Mouse (Mus musculus): ENCODE measurements around the gene Aqp9. TPM values are rescaled to one million over a fixed set of nuclear protein-coding genes. Genes with fewer than 3 reads are reported as not detected.

Gene Aqp9
- 0.74 and 1.0 TPM in 2 replicates for polyA plus RNA-seq (2015; fragmentation: Nextera tagmentation; extraction: Ambion mirVana)

GRCm38 (mm10) chr9:71168511-71168910 is at the start of gene Aqp9:
Gene Aqp9 (minus strand): TSS chr9:71168682.
- 0 out of 2 replicates have a peak within 1 kb of the TSS, but pooled peaks have one; percentile 26 for H3K4me2 ChIP-seq (replicated peaks)
- no peaks in the 10 kb centered on the region for H3K36me3 ChIP-seq
- no peaks in the 10 kb centered on the region for H3K9me3 ChIP-seq
- 41% methylated on average over 12 of the region's 12 CpGs for WGBS
- no peak within 1 kb of the TSS for H3K9ac ChIP-seq
- H3K27ac ChIP-seq, result peak within 1 kb of the TSS; percentile 65
- peaks cover 13% of the 10 kb centered on the region; the same call in 1 of the 2 replicates for H3K4me1 ChIP-seq (replicated peaks)
- no peaks in the 10 kb centered on the region for H3K27me3 ChIP-seq (replicated peaks)
- no peak within 1 kb of the TSS for H3K4me3 ChIP-seq (replicated peaks)
- ATAC-seq, result no peak

DNA sequence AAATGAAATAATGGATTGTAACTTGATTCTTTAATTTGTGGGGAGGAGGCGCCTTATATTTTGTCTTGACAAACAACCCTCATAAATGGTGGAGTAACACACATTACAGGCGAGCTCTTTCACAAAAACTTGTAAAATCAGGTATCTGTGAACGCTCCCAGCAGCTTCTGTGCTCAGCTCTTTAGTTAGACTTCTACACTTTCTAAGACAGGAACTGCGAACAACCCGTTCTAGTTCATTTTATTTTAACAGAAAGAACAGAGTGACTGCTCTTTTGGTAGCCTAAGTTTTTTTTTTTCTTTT is 49.3 kb upstream of the Aqp9 start:
- Histone ChIP-seq H3K9ac (no peak overlapping the region), H3K4me3 (replicated peaks) (no peak overlapping the region), H3K9me3 (no peaks in the 10 kb centered on the region), H3K4me2 (replicated peaks) (peak overlapping the region; percentile 91; the same call in 1 of the 2 replicates), H3K4me1 (replicated peaks) (peaks cover 12% of the 10 kb centered on the region), H3K36me3 (no peaks in the 10 kb centered on the region), H3K27me3 (replicated peaks) (peaks cover 25% of the 10 kb centered on the region), H3K27ac (no peak overlapping the region)
- ATAC-seq, result no peak
- 26% methylated on average over 5 of the region's 5 CpGs for WGBS

- peak overlapping the region; percentile 91 for H3K4me2 ChIP-seq (replicated peaks)
- no peak overlapping the region for H3K27ac ChIP-seq
- peaks cover 12% of the 10 kb centered on the region for H3K4me1 ChIP-seq (replicated peaks)
- 7% methylated on average over 20 of the region's 20 CpGs for WGBS
- no peaks in the 10 kb centered on the region for H3K36me3 ChIP-seq
- peak overlapping the region; percentile 53 for H3K4me3 ChIP-seq (replicated peaks)
- peaks cover 25% of the 10 kb centered on the region for H3K27me3 ChIP-seq (replicated peaks)
- no peaks in the 10 kb centered on the region for H3K9me3 ChIP-seq
- no peak for ATAC-seq
- H3K9ac ChIP-seq, result no peak overlapping the region
Measured at GRCm38 (mm10) chr9:71216996-71217792, 48.7 kb upstream of the Aqp9 start.

- Histone ChIP-seq H3K4me2 (replicated peaks) (peak overlapping the region; percentile 91), H3K27ac (no peak overlapping the region), H3K9ac (peak overlapping the region; percentile 50), H3K9me3 (no peaks in the 10 kb centered on the region), H3K36me3 (no peaks in the 10 kb centered on the region), H3K4me1 (replicated peaks) (peaks cover 12% of the 10 kb centered on the region), H3K4me3 (replicated peaks) (peak overlapping the region; percentile 53), H3K27me3 (replicated peaks) (peaks cover 25% of the 10 kb centered on the region)
- peak; percentile 61 for ATAC-seq
- WGBS, result under 1% methylated on average over 57 of the region's 57 CpGs
Measured at GRCm38 (mm10) chr9:71216036-71216995, 47.8 kb upstream of the Aqp9 start.

GRCm38 (mm10) chr9:71215248-71216035 is 47.0 kb upstream of the Aqp9 start, which contains the start of gene Aldh1a2:
Gene Aldh1a2 (plus strand): TSS chr9:71215789.
- Histone ChIP-seq H3K4me2 (replicated peaks) (peak within 1 kb of the TSS; percentile 91), H3K9ac (peak within 1 kb of the TSS; percentile 50), H3K27ac (no peak within 1 kb of the TSS), H3K9me3 (no peaks in the 10 kb centered on the region), H3K4me3 (replicated peaks) (peak within 1 kb of the TSS; percentile 53), H3K36me3 (no peaks in the 10 kb centered on the region), H3K27me3 (replicated peaks) (peaks cover 25% of the 10 kb centered on the region), H3K4me1 (replicated peaks) (peaks cover 12% of the 10 kb centered on the region)
- WGBS, result under 1% methylated on average over 96 of the region's 97 CpGs
- ATAC-seq, result peak; percentile 88

- Histone ChIP-seq H3K9ac (no peak overlapping the region), H3K4me1 (replicated peaks) (peaks cover 12% of the 10 kb centered on the region), H3K9me3 (no peaks in the 10 kb centered on the region), H3K4me3 (replicated peaks) (no peak overlapping the region), H3K4me2 (replicated peaks) (no peak overlapping the region), H3K36me3 (no peaks in the 10 kb centered on the region), H3K27me3 (replicated peaks) (peaks cover 25% of the 10 kb centered on the region), H3K27ac (no peak overlapping the region)
- WGBS, result 35% methylated on average over 4 of the region's 4 CpGs
- no peak for ATAC-seq
Measured at GRCm38 (mm10) chr9:71213636-71214035, 45.2 kb upstream of the Aqp9 start.

DNA sequence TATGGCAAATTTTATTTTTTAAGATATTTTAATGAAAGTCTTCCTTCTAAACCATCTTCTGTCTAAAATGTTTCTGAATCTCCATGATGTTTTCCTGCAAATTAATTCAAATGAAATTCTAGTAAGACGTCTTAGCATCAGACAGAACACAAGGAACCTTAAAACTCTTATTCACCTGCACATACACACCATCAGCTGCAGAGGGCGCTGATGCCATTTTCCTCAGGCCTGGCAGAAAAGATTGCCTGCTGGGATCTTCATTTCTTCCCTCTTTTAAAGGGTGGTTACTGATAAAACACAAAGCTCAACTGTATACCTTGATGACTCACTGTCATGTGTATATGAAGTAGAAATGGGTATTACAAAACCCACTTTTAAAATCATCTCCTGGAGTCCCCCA is 42.4 kb upstream of the Aqp9 start:
- Histone ChIP-seq H3K4me1 (replicated peaks) (peaks cover 7% of the 10 kb centered on the region), H3K4me3 (replicated peaks) (no peak overlapping the region), H3K27me3 (replicated peaks) (peaks cover 18% of the 10 kb centered on the region), H3K9ac (no peak overlapping the region), H3K4me2 (replicated peaks) (no peak overlapping the region), H3K36me3 (no peaks in the 10 kb centered on the region), H3K27ac (no peak overlapping the region), H3K9me3 (no peaks in the 10 kb centered on the region)
- ATAC-seq, result no peak
- WGBS, result 11% methylated on average over 2 of the region's 2 CpGs

DNA sequence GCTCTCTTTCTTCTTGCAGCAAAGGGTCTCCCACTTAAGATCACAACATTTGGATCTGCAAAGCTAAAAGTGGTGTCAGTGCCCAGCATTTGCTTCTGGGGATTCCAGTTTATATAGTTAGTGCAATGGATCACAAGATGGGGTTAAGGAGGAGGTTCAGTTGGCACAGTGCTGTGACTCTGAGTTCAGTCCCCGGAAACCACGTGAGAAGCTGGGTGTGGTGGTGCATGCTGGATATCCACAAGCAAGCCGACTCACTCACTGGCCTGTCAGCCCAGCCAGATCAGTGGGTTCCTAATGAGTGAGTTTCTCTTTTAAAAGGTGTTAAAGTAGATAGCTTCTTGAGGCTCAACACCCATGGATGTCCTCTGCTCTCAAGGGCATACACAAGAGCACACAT is 40.8 kb upstream of the Aqp9 start:
- no peak overlapping the region for H3K4me3 ChIP-seq (replicated peaks)
- H3K4me2 ChIP-seq (replicated peaks), result no peak overlapping the region
- no peak for ATAC-seq
- no peak overlapping the region for H3K27ac ChIP-seq
- no peak overlapping the region for H3K9ac ChIP-seq
- H3K36me3 ChIP-seq, result no peaks in the 10 kb centered on the region
- H3K4me1 ChIP-seq (replicated peaks), result no peaks in the 10 kb centered on the region
- H3K9me3 ChIP-seq, result no peaks in the 10 kb centered on the region
- WGBS, result 59% methylated on average over 3 of the region's 3 CpGs
- peaks cover 6% of the 10 kb centered on the region; the same call in 1 of the 2 replicates for H3K27me3 ChIP-seq (replicated peaks)

DNA sequence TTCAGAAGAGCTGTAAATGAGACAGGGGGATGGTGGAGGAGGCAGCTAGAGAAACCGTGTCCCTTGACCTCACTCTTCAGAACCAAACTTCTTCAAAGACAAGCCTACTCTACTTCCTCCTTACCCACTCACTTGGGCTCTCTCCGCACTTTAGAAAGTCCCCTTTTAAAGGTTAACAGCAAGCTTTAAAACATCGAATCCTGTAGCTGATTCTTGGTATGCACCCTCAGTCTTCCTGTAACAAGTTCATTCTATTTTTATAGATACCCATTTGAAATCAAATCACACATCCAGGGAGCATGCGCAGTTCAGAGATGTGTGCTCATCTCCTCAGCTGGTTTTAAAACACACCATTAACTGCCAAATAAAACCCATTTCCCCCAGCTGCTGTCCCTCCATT is 33.8 kb upstream of the Aqp9 start:
- H3K36me3 ChIP-seq, result no peaks in the 10 kb centered on the region
- no peak overlapping the region for H3K9ac ChIP-seq
- ATAC-seq, result no peak
- H3K4me3 ChIP-seq (replicated peaks), result no peak overlapping the region
- H3K4me2 ChIP-seq (replicated peaks), result no peak overlapping the region
- H3K9me3 ChIP-seq, result no peaks in the 10 kb centered on the region
- H3K27ac ChIP-seq, result no peak overlapping the region
- WGBS, result 77% methylated on average over 4 of the region's 4 CpGs
- no peaks in the 10 kb centered on the region for H3K27me3 ChIP-seq (replicated peaks)
- H3K4me1 ChIP-seq (replicated peaks), result no peaks in the 10 kb centered on the region

DNA sequence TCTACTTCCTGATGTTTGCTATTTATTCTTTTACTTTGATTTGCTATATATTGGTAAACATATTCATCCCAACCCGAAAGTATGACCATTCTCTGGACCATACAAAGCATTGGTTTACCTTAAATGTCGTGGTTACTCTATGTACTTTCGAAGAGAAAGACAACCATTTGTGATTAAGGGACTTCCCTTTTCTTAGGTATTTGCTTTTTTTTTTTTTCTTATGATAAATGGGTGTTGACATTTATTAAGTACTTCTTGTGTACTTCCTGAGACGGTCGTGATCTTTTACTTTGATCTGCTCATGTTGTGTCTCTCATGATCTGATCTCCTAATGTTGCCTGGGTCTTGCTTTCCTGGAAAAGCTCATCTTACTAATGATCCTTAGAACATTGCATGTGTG is 30.3 kb upstream of the Aqp9 start:
- Histone ChIP-seq H3K36me3 (no peaks in the 10 kb centered on the region), H3K27ac (no peak overlapping the region), H3K4me3 (replicated peaks) (no peak overlapping the region), H3K27me3 (replicated peaks) (no peaks in the 10 kb centered on the region), H3K9me3 (no peaks in the 10 kb centered on the region), H3K9ac (no peak overlapping the region), H3K4me1 (replicated peaks) (no peaks in the 10 kb centered on the region), H3K4me2 (replicated peaks) (no peak overlapping the region)
- WGBS, result 73% methylated on average over 5 of the region's 5 CpGs
- no peak for ATAC-seq

GRCm38 (mm10) chr9:71188647-71189415 is 20.3 kb upstream of the Aqp9 start:
- H3K4me3 ChIP-seq (replicated peaks), result no peak overlapping the region
- H3K4me2 ChIP-seq (replicated peaks), result peak overlapping the region; percentile 45
- no peaks in the 10 kb centered on the region for H3K9me3 ChIP-seq
- no peak overlapping the region for H3K27ac ChIP-seq
- H3K9ac ChIP-seq, result no peak overlapping the region
- H3K27me3 ChIP-seq (replicated peaks), result no peaks in the 10 kb centered on the region
- 13% methylated on average over 12 of the region's 12 CpGs for WGBS
- ATAC-seq, result peak; percentile 89
- no peaks in the 10 kb centered on the region for H3K4me1 ChIP-seq (replicated peaks)
- no peaks in the 10 kb centered on the region for H3K36me3 ChIP-seq
